Mouse (Mus musculus) heart, adult 18-20 months (tissue): ENCODE measurements at regions not wholly inside any gene's neighbourhood (a gene's known extent, or its start where the extent isn't known, plus 50 kb on each side); places are given as distances from the start of the nearest gene placed in this dataset.
"Not testable (repeated sequence)": the region's sequence is repeated elsewhere in the genome, so short reads cannot be mapped to it uniquely, and the experiment has no call there.

Experiments
- DNase-seq, 2 experiments: peaks; one replicate each; pipeline ENCODE4 v3.0.0; 2021 to 2022; ENCODE audit warnings: mixed read lengths in 1 of 2

DNA sequence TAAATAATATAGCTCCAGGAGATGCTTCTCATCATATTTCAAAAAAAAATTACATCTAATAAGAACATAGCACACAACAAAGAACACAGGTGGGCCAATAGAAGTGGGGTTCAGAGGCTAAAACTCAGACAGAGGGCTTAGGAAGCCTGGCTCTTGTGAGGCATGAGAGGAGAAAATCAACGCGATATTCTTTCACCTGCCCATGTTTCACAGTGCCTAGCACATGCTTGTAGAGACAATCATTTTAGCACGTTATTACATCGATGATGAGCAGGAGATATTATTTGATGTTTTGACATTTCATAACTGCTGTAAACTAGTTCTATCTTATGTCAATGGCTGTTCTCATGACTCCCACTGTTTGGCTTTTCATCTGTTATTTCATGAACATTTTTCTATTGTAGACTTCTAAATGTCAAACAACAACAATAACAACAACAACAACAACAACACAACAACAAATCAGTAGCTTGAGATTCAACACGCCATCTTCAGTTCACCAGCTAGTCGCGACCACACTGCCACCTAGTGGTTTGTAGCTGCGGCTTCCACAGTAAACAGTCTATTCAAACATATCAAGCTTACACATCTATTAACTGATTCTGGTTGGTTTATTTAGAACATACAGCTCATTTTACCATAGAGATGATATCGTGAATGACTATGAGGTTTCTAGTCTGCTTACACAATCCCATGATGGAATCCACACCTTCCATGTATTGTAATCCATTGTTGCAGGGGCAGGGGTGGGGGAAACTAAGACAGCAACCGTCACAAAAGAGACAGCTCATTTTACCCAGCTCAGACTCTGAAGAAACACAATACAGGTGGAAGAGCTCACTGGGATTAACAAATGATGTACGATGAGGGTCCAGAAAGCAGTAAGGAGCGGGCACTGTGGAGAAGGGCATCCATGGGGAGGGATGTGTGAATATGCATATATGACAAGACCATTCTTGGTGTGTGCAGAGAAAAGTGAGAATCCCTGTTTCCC, 60.5 kb upstream of the Tmem200a start:
- peak; percentile 4 to 60 for DNase-seq

DNA sequence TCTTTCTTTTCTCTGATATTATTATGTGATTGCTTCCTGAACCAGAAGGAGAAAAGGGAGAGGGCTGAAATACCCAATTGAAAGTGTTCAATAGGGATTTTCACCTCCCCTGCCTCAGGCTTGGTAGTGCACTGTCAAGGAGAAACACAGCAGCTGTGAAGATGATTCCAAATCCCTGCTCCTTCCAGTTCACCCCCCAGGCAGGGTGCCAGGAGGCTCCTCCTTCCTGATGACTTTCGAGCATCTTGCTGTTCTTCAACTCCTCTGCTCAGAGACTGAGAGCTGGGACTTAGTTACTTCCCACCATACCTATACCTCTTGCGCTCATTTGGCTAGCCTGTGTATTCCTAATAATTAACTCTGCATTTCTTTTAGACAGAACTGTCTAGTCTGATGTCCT, 73.7 kb upstream of the Tmem200a start:
- DNase-seq: no peak

DNA sequence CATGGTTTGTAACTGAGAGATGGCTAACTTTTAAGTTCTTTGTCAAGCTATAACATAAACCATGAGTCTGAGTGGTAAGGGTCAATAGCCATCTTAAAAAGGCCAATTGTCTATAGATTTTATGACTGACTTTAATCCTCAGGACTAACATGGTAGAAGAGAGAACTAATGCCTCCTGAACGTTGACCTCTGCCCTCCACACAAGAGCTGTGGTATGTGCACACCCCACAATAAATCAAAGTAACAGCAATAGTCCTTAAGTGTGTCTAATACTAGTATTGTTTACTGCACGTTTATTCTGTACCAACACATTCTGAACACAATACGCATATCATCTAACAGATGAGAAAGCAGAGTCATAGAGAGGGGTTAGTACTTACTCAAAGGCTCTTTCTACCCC, 70.7 kb upstream of the Samd3 start:
- DNase-seq: no peak

DNA sequence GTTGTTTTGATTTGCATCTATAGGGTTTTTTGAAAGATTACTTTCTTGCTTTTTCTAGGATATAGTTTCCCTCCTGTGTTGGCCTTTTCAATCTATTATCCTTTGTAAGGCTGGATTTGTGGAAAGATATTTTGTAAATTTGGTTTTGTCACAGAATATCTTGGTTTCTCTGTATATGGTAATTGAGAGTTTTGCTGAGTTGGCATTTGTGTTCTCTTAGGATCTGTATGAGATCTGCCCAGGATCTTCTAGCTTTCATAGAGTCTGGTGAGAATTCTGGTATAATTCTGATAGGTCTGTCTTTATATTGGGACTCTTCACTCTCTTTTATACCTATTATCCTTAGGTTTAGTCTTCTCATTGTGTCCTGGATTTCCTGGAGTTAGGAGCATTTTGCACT, 68.4 kb upstream of the Samd3 start:
- not testable (repeated sequence) for DNase-seq

DNA sequence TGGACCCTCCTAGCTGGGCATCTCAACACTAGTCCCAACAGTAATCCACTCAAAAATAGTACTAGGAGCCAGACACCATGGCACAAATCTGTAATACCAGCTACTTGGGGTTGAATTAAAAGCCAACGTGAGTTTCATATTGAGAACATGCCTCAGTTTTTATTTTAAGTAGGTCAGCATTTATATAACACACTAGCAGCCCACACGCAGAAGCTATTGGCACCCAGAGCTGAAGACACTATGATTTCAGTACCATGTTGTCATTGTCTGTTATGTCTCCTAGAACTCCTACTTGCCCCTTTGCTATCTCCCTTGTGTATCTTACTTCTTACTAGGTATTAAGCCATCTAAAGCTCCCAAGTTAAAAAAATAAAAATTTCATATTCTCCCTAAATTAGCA, 65.0 kb upstream of the Samd3 start:
- DNase-seq: no peak

DNA sequence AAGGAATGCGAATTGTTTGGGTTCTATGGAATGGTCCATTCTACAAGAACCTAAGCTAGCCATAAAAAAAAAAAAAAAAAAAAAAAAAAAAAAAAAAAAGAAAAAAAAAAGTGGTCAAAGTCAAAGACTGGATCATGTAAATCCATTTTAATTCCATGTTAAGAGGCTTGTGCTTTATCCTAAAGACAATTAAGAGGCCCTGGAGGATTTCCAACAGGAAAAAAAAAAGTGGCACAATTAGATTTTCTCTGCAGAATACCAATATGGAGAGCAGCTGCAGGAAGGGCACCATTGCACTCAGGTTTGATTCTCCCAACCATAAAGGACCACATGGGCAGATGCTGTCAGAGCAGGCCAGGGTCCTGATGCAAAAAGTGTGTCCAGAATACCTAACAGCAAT, 51.9 kb upstream of the Samd3 start:
- no peak for DNase-seq

DNA sequence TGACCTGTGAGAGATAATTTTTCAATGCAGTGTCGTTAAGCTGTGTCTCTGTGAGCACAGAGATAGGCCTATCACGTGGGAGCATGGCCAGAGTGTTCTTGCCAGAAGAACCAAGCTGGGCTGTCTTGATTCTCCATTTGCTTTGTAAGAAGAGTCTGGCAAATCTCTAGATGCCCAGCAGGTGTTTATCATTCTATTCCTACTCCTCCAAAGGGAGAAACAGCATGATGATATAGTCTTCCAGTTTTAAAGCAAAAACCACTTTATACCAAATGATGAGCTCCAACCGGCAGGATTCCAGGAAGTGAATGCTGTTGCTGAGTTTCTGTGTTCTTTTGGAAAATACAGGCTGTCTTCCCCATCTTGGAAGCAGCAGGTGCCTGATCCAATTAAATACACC, 51.2 kb upstream of the Samd3 start:
- no peak for DNase-seq
